Mouse (Mus musculus) G1E-ER4 (cell line): ENCODE results near the gene Hyal2. TPM values are rescaled to one million over a fixed set of nuclear protein-coding genes. Genes with fewer than 3 reads are reported as not detected.

Source experiments
- GATA1 ChIP-seq: IDR thresholded peaks from one replicate; pipeline ENCODE4 v1.8.0; 2012; ENCODE audit warnings: low read length, inconsistent platforms
- polyA plus RNA-seq: library from polyadenylated mRNA; stranded (reverse); fragments of >175 nt; gene quantifications from 2 replicates; pipeline ENCODE4 v1.2.3, GENCODE M21; 2012

Hyal2 gene
- polyA plus RNA-seq, 1 experiment = 22.8 TPM

GRCm38 (mm10) chr9:107542352-107542686 is 25.4 kb upstream of the Hyal2 start:
- no peak for TF ChIP-seq GATA1

GRCm38 (mm10) chr9:107542721-107543120 is 25.0 kb upstream of the Hyal2 start:
- no peak for TF ChIP-seq GATA1

- TF ChIP-seq GATA1 = no peak
These were observed 24.4 kb upstream of the Hyal2 start for GRCm38 (mm10) chr9:107543299-107543698.

- TF ChIP-seq GATA1 = no peak
These were observed 23.5 kb upstream of the Hyal2 start for GRCm38 (mm10) chr9:107544196-107544700.

DNA sequence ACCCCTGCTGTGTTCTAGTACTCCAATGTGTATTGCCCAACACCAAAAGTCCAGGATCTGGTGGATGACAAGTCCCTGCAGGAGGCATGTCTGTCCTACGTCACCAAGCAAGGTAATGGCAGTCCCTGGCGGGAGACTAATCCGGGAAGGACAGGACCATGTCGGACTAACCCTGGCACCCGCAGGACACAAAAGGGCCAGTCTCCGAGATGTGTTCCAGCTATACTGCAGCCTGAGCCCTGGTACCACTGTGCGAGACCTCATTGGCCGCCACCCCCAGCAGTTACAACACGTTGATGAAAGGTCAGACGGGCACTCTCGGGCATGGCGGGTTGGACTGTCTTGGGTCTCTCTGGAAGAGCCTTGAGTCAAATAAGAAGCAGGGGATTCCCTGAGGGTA is 23.0 kb upstream of the Hyal2 start:
- TF ChIP-seq GATA1 = no peak

DNA sequence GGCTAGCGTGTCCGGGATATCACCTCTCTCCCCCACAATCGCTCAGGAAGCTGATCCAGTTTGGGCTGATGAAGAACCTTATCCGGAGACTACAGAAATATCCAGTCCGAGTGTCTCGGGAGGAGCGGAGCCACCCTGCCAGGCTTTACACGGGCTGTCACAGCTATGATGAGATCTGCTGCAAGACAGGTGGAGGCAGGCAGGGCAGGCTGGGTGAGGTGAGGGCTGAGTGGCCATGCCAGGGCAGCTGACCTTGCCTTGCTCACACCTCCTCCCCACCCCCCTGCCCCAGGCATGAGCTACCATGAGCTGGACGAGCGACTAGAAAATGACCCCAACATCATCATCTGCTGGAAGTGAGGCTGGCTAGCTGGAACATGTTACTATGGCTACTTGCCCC is 22.5 kb upstream of the Hyal2 start:
- no peak for TF ChIP-seq GATA1

GRCm38 (mm10) chr9:107545602-107546001 is 22.1 kb upstream of the Hyal2 start:
- no peak for TF ChIP-seq GATA1

- no peak for TF ChIP-seq GATA1
These were observed 20.7 kb upstream of the Hyal2 start, which contains the start of gene Zmynd10 for GRCm38 (mm10) chr9:107547026-107547425. Gene Zmynd10 (plus strand): TSS chr9:107547298.

DNA sequence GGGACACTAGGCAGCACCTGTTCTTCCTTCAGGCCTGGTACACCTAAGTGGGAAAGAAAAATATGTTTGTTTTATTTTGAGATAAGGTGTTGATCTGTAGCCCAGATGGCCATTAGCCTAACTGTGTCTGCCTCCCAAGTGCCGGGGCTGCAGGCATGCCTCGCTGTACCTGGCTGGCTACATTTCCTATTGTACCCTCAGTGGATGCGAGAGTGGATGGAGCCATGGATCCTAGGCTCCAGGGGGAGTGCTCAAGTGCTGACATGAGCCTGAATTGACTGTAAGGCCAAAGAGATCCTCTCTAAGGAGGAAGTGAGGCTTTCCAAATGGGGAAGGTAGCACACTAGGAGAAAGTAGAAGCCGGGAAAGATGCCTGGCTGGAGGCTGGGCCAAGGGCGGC is 19.8 kb upstream of the Hyal2 start:
- no peak for TF ChIP-seq GATA1

DNA sequence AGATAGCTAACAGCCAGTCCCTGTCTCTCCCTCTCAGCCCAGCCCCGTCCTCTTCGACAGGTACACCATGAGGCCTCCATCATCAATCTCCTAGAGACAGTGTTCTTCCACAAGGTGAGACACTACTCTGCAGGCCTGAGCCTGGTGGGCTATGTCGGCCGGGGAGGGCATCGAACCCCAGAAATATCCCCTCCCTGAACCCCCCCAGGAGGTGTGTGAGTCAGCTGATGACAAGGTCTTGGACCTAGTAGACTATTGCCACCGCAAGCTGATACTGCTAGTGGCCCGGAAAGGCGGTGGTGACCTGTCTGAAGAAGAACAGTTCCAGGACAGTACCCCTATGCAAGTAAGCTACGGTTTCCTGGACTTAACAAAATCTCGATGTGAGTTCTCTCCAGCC is 18.9 kb upstream of the Hyal2 start:
- TF ChIP-seq GATA1 = no peak

- TF ChIP-seq GATA1 = no peak
These were observed 18.3 kb upstream of the Hyal2 start for GRCm38 (mm10) chr9:107549297-107550074.

GRCm38 (mm10) chr9:107550491-107551116 is 17.1 kb upstream of the Hyal2 start:
- no peak for TF ChIP-seq GATA1

GRCm38 (mm10) chr9:107551117-107551889 is 16.4 kb upstream of the Hyal2 start, which contains the start of gene Rassf1:
Gene Rassf1 (plus strand): TSS chr9:107551555.
- no peak for TF ChIP-seq GATA1

DNA sequence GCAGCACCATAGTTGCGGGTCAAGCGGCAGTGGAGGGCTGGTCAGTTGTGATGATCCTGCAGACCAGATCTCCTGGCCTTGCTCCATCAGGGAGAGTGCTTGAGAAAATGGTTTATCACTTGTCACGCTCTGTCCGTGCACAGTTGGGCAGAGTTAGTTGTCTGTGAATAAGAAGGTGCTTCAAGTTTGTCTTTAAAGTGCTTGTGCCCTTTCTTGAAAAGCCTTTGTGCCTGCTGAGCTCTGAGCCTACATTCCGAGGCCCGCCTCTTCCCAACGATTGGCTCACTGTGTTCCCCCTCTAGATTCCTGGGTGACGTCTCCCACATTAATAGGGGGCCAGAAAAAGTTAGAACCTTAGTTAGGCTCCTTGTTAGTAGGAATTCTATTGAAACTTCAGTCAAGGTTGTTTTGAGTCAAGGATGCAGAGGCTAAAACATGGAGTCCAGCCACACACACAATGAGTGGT is 15.8 kb upstream of the Hyal2 start:
- no peak for TF ChIP-seq GATA1

DNA sequence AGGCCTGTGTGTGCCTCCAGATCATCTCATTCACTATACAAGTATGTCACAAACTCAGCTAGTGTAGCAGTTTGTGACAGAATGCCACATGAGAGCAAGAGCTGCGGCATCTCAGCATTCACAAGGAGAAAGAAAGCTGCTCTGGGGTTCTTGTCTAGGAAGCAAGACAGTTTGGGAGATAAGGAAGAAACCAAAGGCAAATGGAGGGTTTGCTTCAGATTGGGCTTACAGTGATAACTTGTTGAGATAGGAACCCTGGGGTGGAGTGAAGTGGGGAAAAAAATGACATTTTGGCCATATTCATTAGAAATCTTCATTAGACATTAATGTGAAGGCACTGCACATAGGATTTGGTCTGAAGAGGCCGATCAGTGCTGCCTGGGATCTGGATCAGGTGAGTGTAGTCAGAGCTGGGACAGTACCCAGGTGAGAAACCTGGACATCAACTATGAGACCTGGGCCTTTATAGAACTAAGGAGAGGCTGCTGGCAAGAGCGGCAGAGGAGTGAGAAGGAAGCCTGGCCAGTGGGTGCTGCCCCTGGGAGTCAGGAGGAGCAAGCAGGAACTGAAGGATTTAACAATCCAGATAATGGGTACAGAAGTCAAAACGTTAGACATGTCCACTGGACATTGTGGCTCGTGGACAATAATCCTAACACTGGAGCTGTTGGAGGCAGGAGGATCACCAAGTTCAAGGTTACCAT is 14.9 kb upstream of the Hyal2 start:
- no peak for TF ChIP-seq GATA1
